Mouse (Mus musculus): Measurements from ENCODE around the gene Iqce. TPM values are rescaled to one million over a fixed set of nuclear protein-coding genes. Genes with fewer than 3 reads are reported as not detected.

The Iqce gene
- polyA plus RNA-seq, 1 experiment: 11.0 TPM

GRCm38 (mm10) chr5:140722121-140722520 lies 19.9 kb upstream of the Iqce start:
- Histone ChIP-seq H3K4me3 (replicated peaks; ENCODE audit: control insufficient read depth, low read depth, low read length) (no peak overlapping the region), H3K27ac (ENCODE audit: control insufficient read depth, insufficient read depth, low read depth, low read length, poor library complexity) (no peak overlapping the region), H3K4me1 (ENCODE audit: control insufficient read depth, insufficient read depth, low read length) (no peaks in the 10 kb centered on the region)
- no peak for TF ChIP-seq POLR2A (IDR thresholded peaks at IDR 0.05; ENCODE audit: borderline replicate concordance, control insufficient read depth, low read depth, low read length)
- no peak for TF ChIP-seq CTCF (IDR thresholded peaks at IDR 0.05; ENCODE audit: control insufficient read depth, insufficient read depth, low read length)
- 62% methylated on average over 3 of the region's 3 CpGs for WGBS

GRCm38 (mm10) chr5:140720773-140721172 lies 18.6 kb upstream of the Iqce start:
- WGBS: 37% methylated on average over 7 of the region's 7 CpGs
- TF ChIP-seq CTCF (IDR thresholded peaks at IDR 0.05; ENCODE audit: control insufficient read depth, insufficient read depth, low read length): no peak
- TF ChIP-seq POLR2A (IDR thresholded peaks at IDR 0.05; ENCODE audit: borderline replicate concordance, control insufficient read depth, low read depth, low read length): no peak
- Histone ChIP-seq H3K4me3 (replicated peaks; ENCODE audit: control insufficient read depth, low read depth, low read length) (no peak overlapping the region), H3K27ac (ENCODE audit: control insufficient read depth, insufficient read depth, low read depth, low read length, poor library complexity) (no peak overlapping the region), H3K4me1 (ENCODE audit: control insufficient read depth, insufficient read depth, low read length) (no peaks in the 10 kb centered on the region)

DNA sequence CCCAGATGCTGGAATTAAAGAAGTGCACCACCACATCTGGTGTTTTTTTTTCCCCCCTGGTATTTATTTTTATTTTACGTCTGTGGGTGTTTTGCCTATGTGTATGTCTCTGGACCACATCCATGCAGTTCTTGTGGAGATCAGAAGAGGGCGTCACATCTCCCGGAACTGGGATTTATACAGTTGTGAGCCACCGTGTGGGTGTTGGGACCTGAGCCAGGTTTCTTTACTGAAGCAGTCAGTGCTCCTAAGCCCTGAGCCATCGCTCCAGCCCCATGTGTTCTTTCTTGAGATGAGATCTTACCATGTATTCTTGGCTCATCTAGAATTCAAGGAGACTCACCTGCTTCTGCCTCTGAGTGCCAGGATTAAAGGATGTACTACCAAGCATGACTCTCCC lies 8.9 kb upstream of the Iqce start:
- Histone ChIP-seq H3K4me1 (ENCODE audit: control insufficient read depth, insufficient read depth, low read length) (peaks cover under 1% of the 10 kb centered on the region; the same call in 1 of the 2 replicates), H3K4me3 (replicated peaks; ENCODE audit: control insufficient read depth, low read depth, low read length) (no peak overlapping the region), H3K27ac (ENCODE audit: control insufficient read depth, insufficient read depth, low read depth, low read length, poor library complexity) (no peak overlapping the region)
- TF ChIP-seq CTCF (IDR thresholded peaks at IDR 0.05; ENCODE audit: control insufficient read depth, insufficient read depth, low read length): no peak
- TF ChIP-seq POLR2A (IDR thresholded peaks at IDR 0.05; ENCODE audit: borderline replicate concordance, control insufficient read depth, low read depth, low read length): no peak
- WGBS: 77% methylated on average over 5 of the region's 5 CpGs

DNA sequence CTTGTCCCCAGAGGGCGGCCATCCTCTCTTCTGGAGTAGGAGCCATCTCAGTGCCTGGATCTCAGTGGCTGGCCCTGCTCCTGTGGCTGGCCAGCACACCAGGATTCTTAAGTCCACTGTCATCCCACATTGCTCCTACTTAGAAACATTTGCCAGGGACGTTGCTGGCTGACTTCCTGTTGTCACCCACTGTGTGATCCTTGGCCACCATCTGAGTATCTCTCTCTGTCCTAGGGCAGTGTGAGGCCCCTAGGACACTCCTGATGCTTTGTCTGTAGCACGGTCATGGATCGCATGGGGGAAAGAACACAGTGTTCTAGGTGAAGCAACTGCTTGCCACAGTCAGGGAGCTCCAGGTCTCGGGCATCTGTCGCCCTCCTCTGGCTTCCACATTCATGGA lies 8.1 kb upstream of the Iqce start:
- TF ChIP-seq CTCF (IDR thresholded peaks at IDR 0.05; ENCODE audit: control insufficient read depth, insufficient read depth, low read length): no peak
- no peak for TF ChIP-seq POLR2A (IDR thresholded peaks at IDR 0.05; ENCODE audit: borderline replicate concordance, control insufficient read depth, low read depth, low read length)
- Histone ChIP-seq H3K4me3 (replicated peaks; ENCODE audit: control insufficient read depth, low read depth, low read length) (no peak overlapping the region), H3K27ac (ENCODE audit: control insufficient read depth, insufficient read depth, low read depth, low read length, poor library complexity) (no peak overlapping the region), H3K4me1 (ENCODE audit: control insufficient read depth, insufficient read depth, low read length) (peaks cover 3% of the 10 kb centered on the region; the same call in 1 of the 2 replicates)
- WGBS: 84% methylated on average over 6 of the region's 6 CpGs

- 38% methylated on average over 7 of the region's 7 CpGs for WGBS
- Histone ChIP-seq H3K4me1 (ENCODE audit: control insufficient read depth, insufficient read depth, low read length) (peaks cover 3% of the 10 kb centered on the region; the same call in 1 of the 2 replicates), H3K4me3 (replicated peaks; ENCODE audit: control insufficient read depth, low read depth, low read length) (peak overlapping the region; percentile 81), H3K27ac (ENCODE audit: control insufficient read depth, insufficient read depth, low read depth, low read length, poor library complexity) (peak overlapping the region; percentile 81)
- no peak for TF ChIP-seq POLR2A (IDR thresholded peaks at IDR 0.05; ENCODE audit: borderline replicate concordance, control insufficient read depth, low read depth, low read length)
Observed at GRCm38 (mm10) chr5:140705501-140706171, 3.5 kb upstream of the Iqce start.

DNA sequence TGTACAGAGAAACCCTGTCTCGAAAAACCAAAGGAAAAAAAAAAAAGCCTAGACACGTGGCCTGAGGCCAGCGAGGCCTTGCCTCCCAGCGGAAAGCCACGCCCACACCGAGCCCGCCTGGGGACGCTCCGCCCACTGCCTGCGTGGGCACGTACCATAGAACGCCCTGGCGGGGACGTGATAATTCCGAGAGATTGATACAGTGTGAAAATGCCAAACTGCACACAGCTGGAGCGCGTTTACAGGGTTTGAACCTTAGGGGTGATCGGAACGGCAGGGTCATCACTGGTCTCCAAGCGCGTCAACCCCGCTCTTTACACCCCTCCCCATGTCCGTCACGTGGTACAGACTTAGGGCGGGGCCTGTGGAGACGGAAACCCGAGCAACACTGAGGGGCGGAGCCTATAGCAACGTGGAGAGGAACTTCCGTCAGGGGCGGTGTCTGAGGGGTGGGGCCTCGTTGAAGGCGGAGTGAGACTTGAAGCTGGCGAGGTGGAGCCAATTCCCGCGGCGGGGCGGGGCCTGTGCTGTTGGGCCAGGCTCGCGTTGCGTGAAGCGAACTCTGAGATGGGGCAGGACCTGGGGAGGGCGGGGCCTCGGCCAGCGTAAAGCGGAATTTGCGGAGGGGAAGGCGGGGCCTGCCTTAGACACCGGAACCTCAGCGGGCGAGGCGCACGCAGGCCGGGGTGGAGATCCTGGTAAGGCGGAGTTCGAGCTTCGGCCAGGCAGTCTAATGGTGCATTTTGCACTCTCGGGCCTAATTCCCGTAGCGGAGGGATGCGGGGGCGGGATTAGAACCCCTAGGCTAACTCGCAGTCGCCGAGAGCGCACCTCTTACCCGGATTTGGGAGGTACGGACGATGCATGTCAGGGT lies 2.4 kb upstream of the Iqce start, which contains the start of gene Brat1:
Gene Brat1, plus strand, starts transcription at position 634 of the 874 bp plus-strand sequence.
- Histone ChIP-seq H3K27ac (ENCODE audit: control insufficient read depth, insufficient read depth, low read depth, low read length, poor library complexity) (peak within 1 kb of the TSS; percentile 90), H3K4me1 (ENCODE audit: control insufficient read depth, insufficient read depth, low read length) (peaks cover 3% of the 10 kb centered on the region; the same call in 1 of the 2 replicates), H3K4me3 (replicated peaks; ENCODE audit: control insufficient read depth, low read depth, low read length) (peak within 1 kb of the TSS; percentile 90)
- WGBS: under 1% methylated on average over 69 of the region's 69 CpGs
- peak; percentile 96 for TF ChIP-seq POLR2A (IDR thresholded peaks at IDR 0.05; ENCODE audit: borderline replicate concordance, control insufficient read depth, low read depth, low read length)
- TF ChIP-seq CTCF (IDR thresholded peaks at IDR 0.05; ENCODE audit: control insufficient read depth, insufficient read depth, low read length): peak; percentile 14; the same call in 1 of the 2 replicates

GRCm38 (mm10) chr5:140703480-140704377 lies 1.6 kb upstream of the Iqce start:
- 15% methylated on average over 17 of the region's 17 CpGs for WGBS
- TF ChIP-seq POLR2A (IDR thresholded peaks at IDR 0.05; ENCODE audit: borderline replicate concordance, control insufficient read depth, low read depth, low read length) (no peak), CTCF (IDR thresholded peaks at IDR 0.05; ENCODE audit: control insufficient read depth, insufficient read depth, low read length) (no peak)
- H3K27ac ChIP-seq (ENCODE audit: control insufficient read depth, insufficient read depth, low read depth, low read length, poor library complexity): peak overlapping the region; percentile 68

More at GRCm38 (mm10) chr5:140703480-140704377, 1.6 kb upstream of the Iqce start:
- Histone ChIP-seq H3K4me3 (replicated peaks; ENCODE audit: control insufficient read depth, low read depth, low read length) (no peak overlapping the region), H3K4me1 (ENCODE audit: control insufficient read depth, insufficient read depth, low read length) (peaks cover 3% of the 10 kb centered on the region; the same call in 1 of the 2 replicates)

All from bone marrow, adult 2 months (tissue).